Mouse (Mus musculus): ENCODE data around the gene Prlhr.

The Prlhr gene

GRCm38 (mm10) chr19:60468254-60468762 lies at the start of gene Prlhr:
Prlhr (minus strand) TSS chr19:60468304.
- no peak for DNase-seq (ENCODE audit: low spot score)

GRCm38 (mm10) chr19:60515064-60515463 lies 47.0 kb upstream of the Prlhr start:
- DNase-seq (ENCODE audit: low spot score): no peak

GRCm38 (mm10) chr19:60513431-60513830 lies 45.3 kb upstream of the Prlhr start:
- DNase-seq (ENCODE audit: low spot score): no peak

- DNase-seq (ENCODE audit: low spot score): no peak
Observed at GRCm38 (mm10) chr19:60500209-60500608, 32.1 kb upstream of the Prlhr start.

GRCm38 (mm10) chr19:60497171-60497570 lies 29.1 kb upstream of the Prlhr start:
- DNase-seq (ENCODE audit: low spot score): no peak

- no peak for DNase-seq (ENCODE audit: low spot score)
Observed at GRCm38 (mm10) chr19:60495772-60496171, 27.7 kb upstream of the Prlhr start.

- DNase-seq (ENCODE audit: low spot score): no peak
Observed at GRCm38 (mm10) chr19:60489566-60489965, 21.5 kb upstream of the Prlhr start.

GRCm38 (mm10) chr19:60485261-60485660 lies 17.2 kb upstream of the Prlhr start:
- no peak for DNase-seq (ENCODE audit: low spot score)

- no peak for DNase-seq (ENCODE audit: low spot score)
Observed at GRCm38 (mm10) chr19:60478859-60479258, 10.8 kb upstream of the Prlhr start.

GRCm38 (mm10) chr19:60477788-60478187 lies 9.7 kb upstream of the Prlhr start:
- DNase-seq (ENCODE audit: low spot score): no peak

GRCm38 (mm10) chr19:60468846-60469245 lies 742 bp upstream of the Prlhr start:
- DNase-seq (ENCODE audit: low spot score): peak; percentile 33

- DNase-seq (ENCODE audit: low spot score): no peak
Observed at GRCm38 (mm10) chr19:60467588-60468007, 506 bp downstream of the Prlhr start.

GRCm38 (mm10) chr19:60466953-60467570 lies 1.0 kb downstream of the Prlhr start:
- DNase-seq (ENCODE audit: low spot score): peak; percentile 42

- DNase-seq (ENCODE audit: low spot score): no peak
Observed at GRCm38 (mm10) chr19:60465726-60466125, 2.4 kb downstream of the Prlhr start.

- DNase-seq (ENCODE audit: low spot score): peak; percentile 18
Observed at GRCm38 (mm10) chr19:60463896-60464295, 4.2 kb downstream of the Prlhr start.

GRCm38 (mm10) chr19:60463440-60463839 lies 4.7 kb downstream of the Prlhr start:
- DNase-seq (ENCODE audit: low spot score): no peak

GRCm38 (mm10) chr19:60461476-60461875 lies 6.6 kb downstream of the Prlhr start:
- no peak for DNase-seq (ENCODE audit: low spot score)

- no peak for DNase-seq (ENCODE audit: low spot score)
Observed at GRCm38 (mm10) chr19:60459680-60460079, 8.4 kb downstream of the Prlhr start.

- DNase-seq (ENCODE audit: low spot score): no peak
Observed at GRCm38 (mm10) chr19:60459071-60459470, 9.0 kb downstream of the Prlhr start.

GRCm38 (mm10) chr19:60455791-60456190 lies 12.3 kb downstream of the Prlhr start:
- DNase-seq (ENCODE audit: low spot score): no peak

GRCm38 (mm10) chr19:60440531-60440930 lies 27.6 kb downstream of the Prlhr start:
- no peak for DNase-seq (ENCODE audit: low spot score)

GRCm38 (mm10) chr19:60440083-60440482 lies 28.0 kb downstream of the Prlhr start:
- DNase-seq (ENCODE audit: low spot score): no peak

GRCm38 (mm10) chr19:60437566-60438241 lies 30.4 kb downstream of the Prlhr start:
- DNase-seq (ENCODE audit: low spot score): peak; percentile 4

All from urinary bladder, postnatal 25 days (tissue).